ENCODE assay signal across 21 mouse cellular contexts in genomic region chr5:148739672-148740071, GRCm38 (mm10).
DNase-seq lines count a peak whose midpoint lies in the region; ATAC-seq and TF ChIP-seq lines count a peak whose summit lies in the region.
"Had no signal": no experiment of that assay in that cellular context is flagged by ENCODE, and none has a peak within 500 bp of the region (broad histone marks: within the 10 kb centered on the region; RNA-seq: fewer than 3 reads in every experiment).

No protein-coding gene starts in this region.

- H3K4me1 ChIP-seq in liver, embryonic 12.5 days, result peaks cover 26% of the 10 kb centered on the region
- peaks cover 4 to 14% of the 10 kb centered on the region in 2 experiments for H3K4me1 ChIP-seq in CH12.LX (ENCODE audit: control insufficient read depth in 1 of 2, insufficient read depth in 2 of 2)
- peaks cover 29% of the 10 kb centered on the region for H3K4me1 ChIP-seq in limb, embryonic 10.5 days
- peaks cover 23% of the 10 kb centered on the region for H3K4me1 ChIP-seq in small intestine, adult 2 months (ENCODE audit: control insufficient read depth, insufficient read depth, insufficient read length, low read length)
- no peaks in the 10 kb centered on the region for H3K4me1 ChIP-seq in forebrain, embryonic 15.5 days
- H3K4me1 ChIP-seq: midbrain, embryonic 12.5 days; neural tube, embryonic 12.5 days had no signal

- peak; percentile 83 for TF ChIP-seq EP300 in CH12.LX (IDR thresholded peaks at IDR 0.05; ENCODE audit: low read length)

- WGBS in liver, embryonic 12.5 days (ENCODE audit: insufficient replicate concordance), result 79% methylated on average over 2 of the region's 2 CpGs
- WGBS in limb, embryonic 10.5 days, result 63% methylated on average over 2 of the region's 2 CpGs
- WGBS in small intestine, adult 2 months, result 30% methylated on average over 2 of the region's 2 CpGs
- 89% methylated on average over 2 of the region's 2 CpGs for WGBS in forebrain, embryonic 15.5 days

- no peak for ATAC-seq in liver, embryonic 12.5 days
- ATAC-seq in forebrain, embryonic 15.5 days (replicated peaks), result no peak

- DNase-seq in liver, result no peak
- DNase-seq in CH12.LX (ENCODE audit: extremely low read depth), result peak; percentile 72
- no peak for DNase-seq in limb, embryonic 10.5 days (ENCODE audit: low spot score)
- DNase-seq in adrenal gland, postnatal 14 days, result no peak
- no peak for DNase-seq in kidney, adult 11 months
- DNase-seq: cerebellum, adult 11-12 months; cerebellum, postnatal 10 days; kidney, adult 18-20 months; kidney, postnatal 4 days; right cerebral cortex, postnatal 25 days; thymus, adult 2 months; thymus, postnatal 4 days had no signal

- TF ChIP-seq POLR2A in CH12.LX (IDR thresholded peaks at IDR 0.05; ENCODE audit: low read depth, low read length), result no peak
- TF ChIP-seq POLR2A in small intestine, adult 2 months (IDR thresholded peaks at IDR 0.05; ENCODE audit: low read depth, low read length), result no peak

- no peaks in the 10 kb centered on the region for H3K36me3 ChIP-seq in liver, embryonic 12.5 days
- peaks cover 0 to 19% of the 10 kb centered on the region in 2 experiments for H3K36me3 ChIP-seq in CH12.LX (replicated peaks in 1 of 2; ENCODE audit: control insufficient read depth in 1 of 2, insufficient read depth in 1 of 2, low read length in 1 of 2)
- H3K36me3 ChIP-seq in limb, embryonic 10.5 days, result no peaks in the 10 kb centered on the region
- H3K36me3 ChIP-seq in small intestine, adult 2 months (ENCODE audit: control insufficient read depth, insufficient read depth, low read length), result no peaks in the 10 kb centered on the region
- H3K36me3 ChIP-seq in forebrain, embryonic 15.5 days, result no peaks in the 10 kb centered on the region
- H3K36me3 ChIP-seq: embryonic facial prominence, embryonic 12.5 days; hindbrain, embryonic 15.5 days; lung, embryonic 15.5 days; midbrain, embryonic 12.5 days; neural tube, embryonic 12.5 days had no signal

- peak overlapping the region; percentile 60; the same call in 1 of the 2 replicates for H3K27ac ChIP-seq in liver, embryonic 12.5 days
- H3K27ac ChIP-seq in CH12.LX (ENCODE audit: insufficient read depth, low read depth), result peak overlapping the region; percentile 92
- 0 out of 2 replicates have a peak overlapping the region, but pooled peaks have one; percentile 36 for H3K27ac ChIP-seq in limb, embryonic 10.5 days
- H3K27ac ChIP-seq in small intestine, adult 2 months (ENCODE audit: insufficient read depth, low read depth, low read length), result peak overlapping the region; percentile 88
- H3K27ac ChIP-seq in forebrain, embryonic 15.5 days (replicated peaks), result no peak overlapping the region
- H3K27ac ChIP-seq: embryonic facial prominence, embryonic 12.5 days; hindbrain, embryonic 15.5 days; midbrain, embryonic 12.5 days; neural tube, embryonic 12.5 days had no signal

- H3K4me2 ChIP-seq in liver, embryonic 12.5 days, result no peak overlapping the region
- peak overlapping the region; percentile 90 for H3K4me2 ChIP-seq in CH12.LX (ENCODE audit: insufficient read depth, low read depth, poor library complexity, severe bottlenecking)
- no peak overlapping the region for H3K4me2 ChIP-seq in forebrain, embryonic 15.5 days (replicated peaks)
- H3K4me2 ChIP-seq: embryonic facial prominence, embryonic 12.5 days; heart, embryonic 11.5 days; hindbrain, embryonic 15.5 days; lung, embryonic 15.5 days; midbrain, embryonic 12.5 days; neural tube, embryonic 12.5 days had no signal

- H3K9ac ChIP-seq in liver, embryonic 12.5 days, result no peak overlapping the region
- peak overlapping the region; percentile 55 for H3K9ac ChIP-seq in CH12.LX (ENCODE audit: insufficient read depth, low read depth)
- no peak overlapping the region for H3K9ac ChIP-seq in forebrain, embryonic 15.5 days (replicated peaks)
- H3K9ac ChIP-seq: embryonic facial prominence, embryonic 12.5 days; hindbrain, embryonic 15.5 days; lung, embryonic 15.5 days; midbrain, embryonic 12.5 days; neural tube, embryonic 12.5 days had no signal

- no peak for TF ChIP-seq CTCF in CH12.LX (conservative IDR thresholded peaks at IDR 0.05 in 1 of 2, IDR thresholded peaks at IDR 0.05 in 1 of 2; ENCODE audit: low read depth in 2 of 2, low read length in 2 of 2)
- TF ChIP-seq CTCF in small intestine, adult 2 months (IDR thresholded peaks at IDR 0.05; ENCODE audit: extremely low read depth, insufficient read length, insufficient replicate concordance, low read depth, low read length), result no peak

- H3K79me2 ChIP-seq in CH12.LX (replicated peaks; ENCODE audit: control insufficient read depth, extremely low read depth, insufficient read depth, poor library complexity, severe bottlenecking), result no peaks in the 10 kb centered on the region

- peaks cover 6% of the 10 kb centered on the region; the same call in 1 of the 2 replicates for H3K9me3 ChIP-seq in liver, embryonic 12.5 days (replicated peaks)
- H3K9me3 ChIP-seq in CH12.LX (replicated peaks; ENCODE audit: low read length), result peaks cover 22% of the 10 kb centered on the region
- H3K9me3 ChIP-seq in limb, embryonic 10.5 days (replicated peaks), result no peaks in the 10 kb centered on the region
- no peaks in the 10 kb centered on the region for H3K9me3 ChIP-seq in forebrain, embryonic 15.5 days
- H3K9me3 ChIP-seq: embryonic facial prominence, embryonic 12.5 days; hindbrain, embryonic 15.5 days; lung, embryonic 15.5 days had no signal

- no peaks in the 10 kb centered on the region for H3K27me3 ChIP-seq in liver, embryonic 12.5 days (replicated peaks)
- no peaks in the 10 kb centered on the region for H3K27me3 ChIP-seq in CH12.LX (replicated peaks)
- no peaks in the 10 kb centered on the region for H3K27me3 ChIP-seq in limb, embryonic 10.5 days (ENCODE audit: low read depth, poor library complexity, severe bottlenecking)
- H3K27me3 ChIP-seq in small intestine, adult 2 months (ENCODE audit: control insufficient read depth, insufficient read depth, low read length), result no peaks in the 10 kb centered on the region
- H3K27me3 ChIP-seq in forebrain, embryonic 15.5 days, result no peaks in the 10 kb centered on the region
- H3K27me3 ChIP-seq: embryonic facial prominence, embryonic 12.5 days; hindbrain, embryonic 15.5 days; lung, embryonic 15.5 days; midbrain, embryonic 12.5 days; neural tube, embryonic 12.5 days had no signal

- H3K4me3 ChIP-seq in liver, embryonic 12.5 days, result no peak overlapping the region
- peak overlapping the region; percentile 49 to 62 (median 60) for H3K4me3 ChIP-seq in CH12.LX (replicated peaks in 1 of 3; ENCODE audit: low read depth in 2 of 3, low read length in 2 of 3, poor library complexity in 1 of 3)
- H3K4me3 ChIP-seq in limb, embryonic 10.5 days, result no peak overlapping the region
- H3K4me3 ChIP-seq in small intestine, adult 2 months (ENCODE audit: low read depth, low read length), result no peak overlapping the region
- H3K4me3 ChIP-seq in forebrain, embryonic 15.5 days, result no peak overlapping the region
- H3K4me3 ChIP-seq: embryonic facial prominence, embryonic 12.5 days; hindbrain, embryonic 15.5 days; lung, embryonic 15.5 days; midbrain, embryonic 12.5 days; neural tube, embryonic 12.5 days had no signal

- TF ChIP-seq RAD21 in CH12.LX (IDR thresholded peaks at IDR 0.05; ENCODE audit: low read depth, low read length), result no peak

- in situ Hi-C loops in CH12.LX (cut with MboI; ENCODE audit: low pct_ligation_motif_present, low pct_unique_long_range_greater_than_20kb, low sequenced_read_pairs), result no loop called here

- dilution Hi-C loops in CH12.LX (cut with MboI; ENCODE audit: extremely low pct_ligation_motif_present, extremely low pct_unique_long_range_greater_than_20kb, low sequenced_read_pairs), result no loop called here

TF ChIP-seq in CH12.LX, 34 proteins besides CTCF, POLR2A, EP300 and RAD21:
- no peak for TF ChIP-seq ZKSCAN1 (IDR thresholded peaks at IDR 0.05; ENCODE audit: borderline replicate concordance, low read depth, low read length)
- TF ChIP-seq USF1 (IDR thresholded peaks at IDR 0.05; ENCODE audit: low read depth, low read length), result no peak
- no peak for TF ChIP-seq BHLHE40 (IDR thresholded peaks at IDR 0.05; ENCODE audit: low read depth, low read length)
- no peak; the same call in none of the 2 replicates for TF ChIP-seq CHD2 (IDR thresholded peaks at IDR 0.05; ENCODE audit: low read length)
- TF ChIP-seq JUN (IDR thresholded peaks at IDR 0.05; ENCODE audit: insufficient read depth, low read depth, low read length), result peak; percentile 68
- peak; percentile 80 for TF ChIP-seq SIN3A (IDR thresholded peaks at IDR 0.05; ENCODE audit: low read length)
- TF ChIP-seq MAFK (IDR thresholded peaks at IDR 0.05; ENCODE audit: insufficient replicate concordance, low read length), result no peak
- TF ChIP-seq HCFC1 (IDR thresholded peaks at IDR 0.05; ENCODE audit: low read depth, low read length), result no peak
- TF ChIP-seq CHD1 (IDR thresholded peaks at IDR 0.05; ENCODE audit: low read depth, low read length), result no peak
- 0 out of 2 replicates have a peak, but pooled peaks have one; percentile 12 for TF ChIP-seq TCF12 (IDR thresholded peaks at IDR 0.05; ENCODE audit: low read depth, low read length)
- TF ChIP-seq MAX (IDR thresholded peaks at IDR 0.05; ENCODE audit: low read length), result peak; percentile 41
- 0 out of 2 replicates have a peak, but pooled peaks have one; percentile 19 for TF ChIP-seq NELFE (IDR thresholded peaks at IDR 0.05; ENCODE audit: low read depth, low read length)
- no peak for TF ChIP-seq TBP (conservative IDR thresholded peaks at IDR 0.05; ENCODE audit: low read depth, low read length)
- TF ChIP-seq MXI1 (IDR thresholded peaks at IDR 0.05; ENCODE audit: low read depth, low read length), result peak; percentile 13; the same call in 1 of the 2 replicates
- no peak for TF ChIP-seq POLR2AphosphoS2 (IDR thresholded peaks at IDR 0.05; ENCODE audit: low read depth, low read length)
- no peak for TF ChIP-seq RCOR1 (conservative IDR thresholded peaks at IDR 0.05; ENCODE audit: low read depth, low read length)
- 0 out of 2 replicates have a peak, but pooled peaks have one; percentile 3 for TF ChIP-seq ZMIZ1 (IDR thresholded peaks at IDR 0.05; ENCODE audit: low read depth, low read length)
- peak; percentile 96 for TF ChIP-seq IRF4 (IDR thresholded peaks at IDR 0.05; ENCODE audit: low read depth, low read length)
- no peak for TF ChIP-seq USF2 (conservative IDR thresholded peaks at IDR 0.05; ENCODE audit: low read depth, low read length)
- 0 out of 2 replicates have a peak, but pooled peaks have one; percentile 24 for TF ChIP-seq ELF1 (IDR thresholded peaks at IDR 0.05; ENCODE audit: low read depth, low read length)
- TF ChIP-seq MAZ (IDR thresholded peaks at IDR 0.05; ENCODE audit: low read depth, low read length), result no peak
- TF ChIP-seq ETS1 (conservative IDR thresholded peaks at IDR 0.05; ENCODE audit: low read depth, low read length), result 0 out of 2 replicates have a peak, but pooled peaks have one; percentile 14
- peak; percentile 90 for TF ChIP-seq JUND (conservative IDR thresholded peaks at IDR 0.05; ENCODE audit: low read depth, low read length)

Comparison
In these comparisons a context has a peak if more than half of its experiments do, and no peak if none do; other contexts are left out.
1. H3K4me3 ChIP-seq: peak in CH12.LX (3 of 3); none in liver, embryonic 12.5 days (single experiment), limb, embryonic 10.5 days (single experiment), small intestine, adult 2 months (single experiment) and forebrain, embryonic 15.5 days (single experiment).